Mouse (Mus musculus) neural tube, embryonic 12.5 days (tissue): ENCODE data around the gene Arhgap19. TPM values are rescaled to one million over a fixed set of nuclear protein-coding genes. Genes with fewer than 3 reads are reported as not detected.

Experiments used
- ATAC-seq: fragments of 200-750 bp; cut with Nextera tagmentation; 2 replicates; pipeline ENCODE4 v1.8.0; 2017; ENCODE audit warnings: low read depth, mild to moderate bottlenecking, moderate TSS enrichment, moderate library complexity; ENCODE audit not compliant: low FRiP score
- H3K27ac ChIP-seq: fragments of 300-500 bp; sonication (generic); 2 replicates; pipeline ENCODE4 v1.5.1; 2016
- H3K27me3 ChIP-seq: fragments of 300-500 bp; sonication (generic); replicated peaks from 2 replicates; pipeline ENCODE4 v1.6.1; 2016; ENCODE audit warnings: mild to moderate bottlenecking
- H3K36me3 ChIP-seq: fragments of 300-500 bp; sonication (generic); 2 replicates; pipeline ENCODE4 v1.6.1; 2016; ENCODE audit warnings: mild to moderate bottlenecking
- H3K4me1 ChIP-seq: fragments of 300-500 bp; sonication (generic); 2 replicates; pipeline ENCODE4 v1.6.1; 2016
- H3K4me2 ChIP-seq: fragments of 300-500 bp; sonication (generic); replicated peaks from 2 replicates; pipeline ENCODE4 v1.6.1; 2016; ENCODE audit warnings: mild to moderate bottlenecking
- H3K4me3 ChIP-seq: fragments of 300-500 bp; sonication (generic); 2 replicates; pipeline ENCODE4 v1.5.1; 2016
- H3K9ac ChIP-seq: fragments of 300-500 bp; sonication (generic); 2 replicates; pipeline ENCODE4 v1.6.1; 2016; ENCODE audit warnings: mild to moderate bottlenecking
- H3K9me3 ChIP-seq: fragments of 300-500 bp; sonication (generic); 2 replicates; pipeline ENCODE4 v1.6.1; 2016; ENCODE audit warnings: mild to moderate bottlenecking
- WGBS: fragments of 180-500 bp; shearing (Covaris S2); methylation state at CpG from one replicate; pipeline ENCODE4 v1.1.7; 2016; 5-methylcytosine and 5-hydroxymethylcytosine counted together
- polyA plus RNA-seq: library from polyadenylated mRNA; unstranded; fragments of >200 nt; fragmentation: Nextera tagmentation; extraction: Ambion mirVana; gene quantifications from 2 replicates; pipeline ENCODE4 v1.2.1, GENCODE M21; 2016

Arhgap19 gene
- polyA plus RNA-seq, 1 experiment from 2014 or later: 21.2 TPM

GRCm38 (mm10) chr19:41830106-41831031, 28.5 kb upstream of the Arhgap19 start:
- peak overlapping the region; percentile 97 for H3K4me2 ChIP-seq
- no peaks in the 10 kb centered on the region for H3K36me3 ChIP-seq
- peak overlapping the region; percentile 81 for H3K27ac ChIP-seq
- peak; percentile 73 for ATAC-seq
- peaks cover 5% of the 10 kb centered on the region; the same call in 1 of the 2 replicates for H3K27me3 ChIP-seq
- under 1% methylated on average over 104 of the region's 112 CpGs for WGBS
- peak overlapping the region; percentile 78 for H3K4me3 ChIP-seq
- H3K9me3 ChIP-seq: no peaks in the 10 kb centered on the region
- peaks cover 16% of the 10 kb centered on the region for H3K4me1 ChIP-seq
- H3K9ac ChIP-seq: peak overlapping the region; percentile 90

GRCm38 (mm10) chr19:41829381-41830105, 27.7 kb upstream of the Arhgap19 start, which contains the start of gene Frat1:
Frat1 (plus strand) TSS chr19:41829970.
- Histone ChIP-seq H3K36me3 (no peaks in the 10 kb centered on the region), H3K27me3 (peaks cover 5% of the 10 kb centered on the region; the same call in 1 of the 2 replicates), H3K4me3 (peak within 1 kb of the TSS; percentile 78), H3K4me1 (peaks cover 16% of the 10 kb centered on the region), H3K9ac (peak within 1 kb of the TSS; percentile 90), H3K4me2 (peak within 1 kb of the TSS; percentile 97), H3K27ac (peak within 1 kb of the TSS; percentile 81), H3K9me3 (no peaks in the 10 kb centered on the region)
- WGBS: under 1% methylated on average over 39 of the region's 39 CpGs
- peak; percentile 98 for ATAC-seq

- peaks cover 16% of the 10 kb centered on the region for H3K4me1 ChIP-seq
- H3K27ac ChIP-seq: no peak overlapping the region
- 66% methylated on average over 3 of the region's 3 CpGs for WGBS
- H3K4me2 ChIP-seq: peak overlapping the region; percentile 97
- peak overlapping the region; percentile 78; the same call in 1 of the 2 replicates for H3K4me3 ChIP-seq
- ATAC-seq: no peak
- H3K9me3 ChIP-seq: no peaks in the 10 kb centered on the region
- H3K9ac ChIP-seq: no peak overlapping the region
- H3K36me3 ChIP-seq: no peaks in the 10 kb centered on the region
- H3K27me3 ChIP-seq: peaks cover 5% of the 10 kb centered on the region; the same call in 1 of the 2 replicates
Observed at GRCm38 (mm10) chr19:41828941-41829340, 27.1 kb upstream of the Arhgap19 start.

DNA sequence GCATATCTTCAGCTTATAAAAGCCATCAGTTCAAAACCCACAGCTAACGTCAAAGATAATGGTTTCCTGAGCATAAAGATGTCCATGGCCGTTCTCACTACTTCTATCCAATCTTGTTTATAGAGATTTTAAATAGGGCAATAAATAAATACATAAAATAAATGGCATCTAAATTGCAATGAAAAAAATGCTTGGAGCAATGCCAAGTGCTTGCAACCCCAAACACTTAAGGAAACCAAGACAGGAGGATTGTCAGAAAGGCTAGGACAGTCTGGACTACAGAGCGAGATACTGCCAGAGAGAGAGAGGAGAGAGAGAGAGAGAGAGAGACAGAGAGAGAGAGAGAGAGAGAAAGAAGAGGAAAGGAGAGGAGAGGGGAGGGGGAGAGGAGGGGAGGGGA, 24.7 kb upstream of the Arhgap19 start:
- H3K27me3 ChIP-seq: no peaks in the 10 kb centered on the region
- H3K4me3 ChIP-seq: no peak overlapping the region
- H3K27ac ChIP-seq: no peak overlapping the region
- H3K4me2 ChIP-seq: no peak overlapping the region
- ATAC-seq: no peak
- no peaks in the 10 kb centered on the region for H3K36me3 ChIP-seq
- peaks cover 4% of the 10 kb centered on the region for H3K4me1 ChIP-seq
- 71% methylated on average over 3 of the region's 3 CpGs for WGBS
- no peaks in the 10 kb centered on the region for H3K9me3 ChIP-seq
- H3K9ac ChIP-seq: no peak overlapping the region

DNA sequence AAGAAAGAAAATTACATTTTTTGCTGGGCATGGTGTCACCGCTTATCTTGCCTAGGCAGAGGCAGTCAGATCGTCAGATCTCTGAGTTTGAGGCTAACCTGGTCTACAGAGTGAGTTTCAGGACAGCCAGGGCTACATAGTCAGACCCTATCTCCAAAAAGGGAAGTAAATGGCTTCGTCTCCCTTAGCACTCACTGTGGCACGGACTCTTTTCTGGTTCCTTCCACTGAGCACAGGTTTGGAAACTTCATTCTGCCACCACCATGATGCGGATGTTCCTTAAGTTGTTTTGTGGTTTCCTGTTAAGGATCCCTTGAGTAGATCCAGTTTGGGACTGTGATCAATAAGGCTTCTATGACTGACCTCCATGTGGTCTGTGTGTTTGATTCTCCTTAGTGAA, 23.1 kb upstream of the Arhgap19 start:
- no peak for ATAC-seq
- Histone ChIP-seq H3K4me2 (no peak overlapping the region), H3K27me3 (no peaks in the 10 kb centered on the region), H3K4me1 (no peaks in the 10 kb centered on the region), H3K27ac (no peak overlapping the region), H3K9me3 (no peaks in the 10 kb centered on the region), H3K9ac (no peak overlapping the region), H3K36me3 (no peaks in the 10 kb centered on the region), H3K4me3 (no peak overlapping the region)
- WGBS: 84% methylated on average over 5 of the region's 5 CpGs

- Histone ChIP-seq H3K36me3 (no peaks in the 10 kb centered on the region), H3K9ac (no peak overlapping the region), H3K9me3 (no peaks in the 10 kb centered on the region), H3K27ac (no peak overlapping the region), H3K4me3 (no peak overlapping the region), H3K4me2 (no peak overlapping the region), H3K27me3 (no peaks in the 10 kb centered on the region), H3K4me1 (no peaks in the 10 kb centered on the region)
- ATAC-seq: no peak
- 86% methylated on average over 1 of the region's 1 CpGs for WGBS
Observed at GRCm38 (mm10) chr19:41822589-41822988, 20.7 kb upstream of the Arhgap19 start.

DNA sequence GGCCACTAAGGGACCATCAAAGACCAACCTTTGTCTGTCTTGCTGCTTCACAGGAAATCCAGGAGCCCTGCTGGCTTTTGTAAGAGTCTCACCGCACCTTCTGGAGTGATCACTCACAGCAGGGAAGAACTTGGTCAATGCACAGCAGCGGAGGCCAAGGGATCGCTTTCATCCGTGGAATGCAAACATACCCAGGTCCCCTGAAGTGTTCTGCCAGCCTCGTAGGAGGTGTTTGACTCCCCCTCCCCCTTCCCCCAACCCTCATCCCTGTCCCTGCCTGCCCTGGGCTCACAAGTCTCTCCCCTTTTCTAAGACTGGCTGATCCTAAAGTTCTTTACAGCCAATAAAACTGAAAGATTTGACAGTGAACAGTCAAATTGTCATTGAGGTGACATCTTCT, 19.6 kb upstream of the Arhgap19 start:
- ATAC-seq: no peak
- H3K9me3 ChIP-seq: no peaks in the 10 kb centered on the region

GRCm38 (mm10) chr19:41818749-41819148, 16.9 kb upstream of the Arhgap19 start:
- no peak overlapping the region for H3K27ac ChIP-seq
- WGBS: 83% methylated on average over 4 of the region's 4 CpGs
- no peak for ATAC-seq

More for the DNA sequence above, 19.6 kb upstream of the Arhgap19 start:
- Histone ChIP-seq H3K4me3 (no peak overlapping the region), H3K36me3 (no peaks in the 10 kb centered on the region), H3K4me1 (no peaks in the 10 kb centered on the region), H3K9ac (no peak overlapping the region), H3K4me2 (no peak overlapping the region), H3K27me3 (no peaks in the 10 kb centered on the region), H3K27ac (no peak overlapping the region)
- 5% methylated on average over 5 of the region's 5 CpGs for WGBS

DNA sequence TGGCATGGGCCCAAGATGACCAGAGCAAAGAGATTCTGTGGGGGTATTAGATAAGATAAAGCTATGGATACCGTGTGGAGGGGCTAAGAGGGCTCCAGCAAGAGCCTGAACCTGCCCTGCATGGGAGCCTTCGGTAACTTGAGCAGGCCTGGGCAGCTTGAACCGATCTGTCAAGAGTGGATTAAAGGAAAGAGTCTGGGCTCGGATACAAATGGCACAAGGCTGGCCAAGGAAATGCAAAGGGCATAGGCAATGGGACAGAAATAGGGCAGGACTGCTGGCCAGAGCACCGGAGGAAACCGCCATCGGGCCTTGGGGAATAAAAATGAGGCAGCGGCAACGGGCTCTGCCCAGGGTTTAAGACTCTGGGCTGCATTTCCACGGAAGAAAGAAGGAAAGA, 15.5 kb upstream of the Arhgap19 start:
- Histone ChIP-seq H3K36me3 (no peaks in the 10 kb centered on the region), H3K27me3 (no peaks in the 10 kb centered on the region)

More at GRCm38 (mm10) chr19:41818749-41819148, 16.9 kb upstream of the Arhgap19 start:
- Histone ChIP-seq H3K9ac (no peak overlapping the region), H3K4me1 (no peaks in the 10 kb centered on the region), H3K36me3 (no peaks in the 10 kb centered on the region), H3K9me3 (no peaks in the 10 kb centered on the region), H3K4me2 (no peak overlapping the region), H3K4me3 (no peak overlapping the region), H3K27me3 (no peaks in the 10 kb centered on the region)

GRCm38 (mm10) chr19:41816915-41817314, 15.1 kb upstream of the Arhgap19 start:
- H3K27ac ChIP-seq: no peak overlapping the region
- no peak overlapping the region for H3K4me3 ChIP-seq
- no peaks in the 10 kb centered on the region for H3K9me3 ChIP-seq
- no peaks in the 10 kb centered on the region for H3K36me3 ChIP-seq
- no peak for ATAC-seq
- H3K4me1 ChIP-seq: no peaks in the 10 kb centered on the region
- H3K27me3 ChIP-seq: no peaks in the 10 kb centered on the region
- H3K9ac ChIP-seq: no peak overlapping the region
- WGBS: 58% methylated on average over 5 of the region's 5 CpGs
- H3K4me2 ChIP-seq: no peak overlapping the region

More for the DNA sequence above, 15.5 kb upstream of the Arhgap19 start:
- Histone ChIP-seq H3K4me3 (no peak overlapping the region), H3K9ac (no peak overlapping the region), H3K4me1 (no peaks in the 10 kb centered on the region), H3K4me2 (no peak overlapping the region), H3K9me3 (no peaks in the 10 kb centered on the region), H3K27ac (no peak overlapping the region)
- no peak for ATAC-seq
- WGBS: 68% methylated on average over 10 of the region's 10 CpGs

GRCm38 (mm10) chr19:41816410-41816809, 14.6 kb upstream of the Arhgap19 start:
- H3K9me3 ChIP-seq: no peaks in the 10 kb centered on the region
- H3K9ac ChIP-seq: no peak overlapping the region
- H3K27me3 ChIP-seq: no peaks in the 10 kb centered on the region
- H3K4me2 ChIP-seq: no peak overlapping the region
- H3K4me3 ChIP-seq: no peak overlapping the region
- ATAC-seq: no peak
- H3K36me3 ChIP-seq: no peaks in the 10 kb centered on the region
- H3K4me1 ChIP-seq: no peaks in the 10 kb centered on the region
- WGBS: 72% methylated on average over 5 of the region's 5 CpGs
- H3K27ac ChIP-seq: no peak overlapping the region

- ATAC-seq: no peak
- no peaks in the 10 kb centered on the region for H3K27me3 ChIP-seq
- no peaks in the 10 kb centered on the region for H3K4me1 ChIP-seq
- H3K36me3 ChIP-seq: no peaks in the 10 kb centered on the region
- no peak overlapping the region for H3K4me2 ChIP-seq
- H3K27ac ChIP-seq: no peak overlapping the region
- H3K9me3 ChIP-seq: no peaks in the 10 kb centered on the region
- H3K9ac ChIP-seq: no peak overlapping the region
- 92% methylated on average over 4 of the region's 4 CpGs for WGBS
- H3K4me3 ChIP-seq: no peak overlapping the region
Observed at GRCm38 (mm10) chr19:41813374-41813773, 11.5 kb upstream of the Arhgap19 start.
